Mouse (Mus musculus): ENCODE data around the gene Nol9. TPM values are rescaled to one million over a fixed set of nuclear protein-coding genes. Genes with fewer than 3 reads are reported as not detected.

The Nol9 gene
- 33.7 and 34.4 TPM in 2 replicates for polyA plus RNA-seq (2015; fragmentation: Nextera tagmentation; extraction: Ambion mirVana)

- Histone ChIP-seq H3K27me3 (no peaks in the 10 kb centered on the region), H3K36me3 (peaks cover 34% of the 10 kb centered on the region), H3K9me3 (no peaks in the 10 kb centered on the region), H3K4me2 (replicated peaks) (peak within 1 kb of the TSS; percentile 99), H3K27ac (no peak within 1 kb of the TSS), H3K9ac (peak within 1 kb of the TSS; percentile 95), H3K4me1 (peaks cover 21% of the 10 kb centered on the region), H3K4me3 (peak within 1 kb of the TSS; percentile 100)
- WGBS: under 1% methylated on average over 80 of the region's 86 CpGs
- peak; percentile 86 for ATAC-seq (ENCODE audit: low FRiP score, low read depth)
Observed at GRCm38 (mm10) chr4:152038985-152039830, at the start of gene Nol9. TSS of gene Nol9 (plus strand) at chr4:152039321.

DNA sequence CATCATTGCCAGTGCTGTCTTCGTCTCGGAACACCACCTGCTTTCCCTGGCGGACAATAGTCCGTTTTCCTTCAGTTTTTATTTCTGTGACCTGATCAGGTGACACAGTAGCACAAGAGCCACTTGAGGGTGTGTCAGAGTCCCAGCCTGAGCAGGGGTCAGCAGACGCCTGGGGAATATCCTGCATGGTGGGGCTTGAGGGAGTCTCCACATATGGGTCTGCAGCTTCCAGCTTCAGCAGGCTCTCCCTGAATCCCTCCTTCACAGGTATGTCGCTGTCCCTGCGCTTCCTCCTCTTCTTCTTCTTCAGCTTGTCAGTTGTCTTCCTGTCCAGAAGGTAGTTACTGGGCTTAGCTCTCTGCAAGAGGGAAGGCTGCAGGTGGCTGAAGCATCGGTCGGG is 47.0 kb upstream of the Nol9 start:
- ATAC-seq (ENCODE audit: low FRiP score, low read depth): no peak
- H3K36me3 ChIP-seq: peaks cover 37% of the 10 kb centered on the region
- peaks cover 35% of the 10 kb centered on the region for H3K4me1 ChIP-seq
- no peak overlapping the region for H3K9ac ChIP-seq
- no peaks in the 10 kb centered on the region for H3K27me3 ChIP-seq
- no peak overlapping the region for H3K4me3 ChIP-seq
- H3K27ac ChIP-seq: no peak overlapping the region
- 88% methylated on average over 9 of the region's 9 CpGs for WGBS
- H3K9me3 ChIP-seq: no peaks in the 10 kb centered on the region
- no peak overlapping the region for H3K4me2 ChIP-seq (replicated peaks)

- no peaks in the 10 kb centered on the region for H3K27me3 ChIP-seq
- H3K36me3 ChIP-seq: peaks cover 37% of the 10 kb centered on the region
- 80% methylated on average over 6 of the region's 6 CpGs for WGBS
- peak overlapping the region; percentile 87; the same call in 1 of the 2 replicates for H3K4me2 ChIP-seq (replicated peaks)
- H3K4me1 ChIP-seq: peaks cover 32% of the 10 kb centered on the region
- H3K4me3 ChIP-seq: peak overlapping the region; percentile 99; the same call in 1 of the 2 replicates
- peak overlapping the region; percentile 96; the same call in 1 of the 2 replicates for H3K9ac ChIP-seq
- no peak for ATAC-seq (ENCODE audit: low FRiP score, low read depth)
- H3K9me3 ChIP-seq: no peaks in the 10 kb centered on the region
- no peak overlapping the region for H3K27ac ChIP-seq
Observed at GRCm38 (mm10) chr4:151993035-151993434, 46.1 kb upstream of the Nol9 start.

- H3K9ac ChIP-seq: peak overlapping the region; percentile 96
- peak overlapping the region; percentile 87 for H3K4me2 ChIP-seq (replicated peaks)
- no peaks in the 10 kb centered on the region for H3K9me3 ChIP-seq
- peak overlapping the region; percentile 89 for H3K27ac ChIP-seq
- peaks cover 37% of the 10 kb centered on the region for H3K36me3 ChIP-seq
- no peak for ATAC-seq (ENCODE audit: low FRiP score, low read depth)
- H3K4me3 ChIP-seq: peak overlapping the region; percentile 99
- WGBS: under 1% methylated on average over 60 of the region's 61 CpGs
- H3K4me1 ChIP-seq: peaks cover 26% of the 10 kb centered on the region
- H3K27me3 ChIP-seq: no peaks in the 10 kb centered on the region
Observed at GRCm38 (mm10) chr4:151994228-151995171, 44.6 kb upstream of the Nol9 start.

DNA sequence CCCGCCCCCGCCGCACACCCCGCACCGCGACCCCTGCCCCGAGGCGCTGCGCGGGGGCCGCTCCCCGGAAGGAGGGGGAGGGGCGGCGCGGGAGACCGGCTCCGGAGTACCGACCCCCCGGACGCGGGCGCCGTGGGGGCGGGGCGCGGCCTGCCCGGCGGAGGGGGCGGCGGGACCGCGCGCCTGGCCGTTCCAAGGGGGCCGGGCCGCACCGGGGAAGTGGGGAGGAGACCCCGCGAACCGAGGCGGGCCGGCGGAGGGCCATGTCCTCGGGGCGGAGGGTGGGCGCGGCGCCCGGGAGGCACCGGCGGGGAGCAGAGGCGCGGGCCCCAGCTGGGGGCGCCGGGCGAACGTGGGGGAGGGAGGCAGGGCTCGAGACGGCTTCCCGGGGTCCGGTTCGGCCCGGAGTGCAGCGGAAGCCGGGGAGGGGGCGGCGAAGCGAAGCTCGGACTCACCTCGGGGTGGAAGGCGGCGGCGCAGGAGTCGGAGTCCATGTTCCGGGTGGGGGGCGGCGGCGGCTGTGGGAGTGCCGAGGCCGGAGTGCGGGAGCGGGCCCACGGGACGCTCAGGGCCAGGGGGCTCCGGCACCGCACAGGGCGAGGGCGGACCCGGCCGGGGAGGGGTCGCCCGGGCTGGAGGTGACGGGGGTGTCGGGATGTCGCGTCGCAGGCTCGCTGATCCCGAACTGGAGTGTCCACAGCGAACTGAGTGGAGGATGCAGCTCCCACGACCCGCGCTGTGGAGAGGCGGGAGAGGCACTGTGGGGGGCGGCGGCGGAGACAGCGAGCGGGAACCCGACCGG is 43.5 kb upstream of the Nol9 start:
- peak overlapping the region; percentile 99 for H3K4me3 ChIP-seq
- peak; percentile 0 for ATAC-seq (ENCODE audit: low FRiP score, low read depth)
- no peaks in the 10 kb centered on the region for H3K9me3 ChIP-seq
- no peaks in the 10 kb centered on the region for H3K27me3 ChIP-seq
- peaks cover 27% of the 10 kb centered on the region for H3K36me3 ChIP-seq
- WGBS: under 1% methylated on average over 78 of the region's 111 CpGs
- H3K4me2 ChIP-seq (replicated peaks): peak overlapping the region; percentile 87
- peak overlapping the region; percentile 89 for H3K27ac ChIP-seq
- H3K9ac ChIP-seq: peak overlapping the region; percentile 96
- H3K4me1 ChIP-seq: peaks cover 26% of the 10 kb centered on the region

GRCm38 (mm10) chr4:151996173-151996950 is 42.8 kb upstream of the Nol9 start, which contains the start of gene Phf13:
TSS of gene Phf13 (minus strand) at chr4:151996258.
- H3K4me3 ChIP-seq: peak within 1 kb of the TSS; percentile 99
- H3K27ac ChIP-seq: peak within 1 kb of the TSS; percentile 89
- peak within 1 kb of the TSS; percentile 96 for H3K9ac ChIP-seq
- peaks cover 20% of the 10 kb centered on the region for H3K36me3 ChIP-seq
- no peaks in the 10 kb centered on the region for H3K27me3 ChIP-seq
- H3K4me1 ChIP-seq: peaks cover 29% of the 10 kb centered on the region
- peak within 1 kb of the TSS; percentile 87 for H3K4me2 ChIP-seq (replicated peaks)
- H3K9me3 ChIP-seq: no peaks in the 10 kb centered on the region
- under 1% methylated on average over 90 of the region's 94 CpGs for WGBS
- peak; percentile 97 for ATAC-seq (ENCODE audit: low FRiP score, low read depth)

GRCm38 (mm10) chr4:151996951-151997222 is 42.2 kb upstream of the Nol9 start:
- Histone ChIP-seq H3K27me3 (no peaks in the 10 kb centered on the region), H3K4me1 (peaks cover 29% of the 10 kb centered on the region), H3K4me3 (peak overlapping the region; percentile 99), H3K4me2 (replicated peaks) (peak overlapping the region; percentile 69), H3K9ac (peak overlapping the region; percentile 82), H3K36me3 (peaks cover 14% of the 10 kb centered on the region), H3K9me3 (no peaks in the 10 kb centered on the region), H3K27ac (peak overlapping the region; percentile 79)
- no peak for ATAC-seq (ENCODE audit: low FRiP score, low read depth)
- 4% methylated on average over 13 of the region's 13 CpGs for WGBS

DNA sequence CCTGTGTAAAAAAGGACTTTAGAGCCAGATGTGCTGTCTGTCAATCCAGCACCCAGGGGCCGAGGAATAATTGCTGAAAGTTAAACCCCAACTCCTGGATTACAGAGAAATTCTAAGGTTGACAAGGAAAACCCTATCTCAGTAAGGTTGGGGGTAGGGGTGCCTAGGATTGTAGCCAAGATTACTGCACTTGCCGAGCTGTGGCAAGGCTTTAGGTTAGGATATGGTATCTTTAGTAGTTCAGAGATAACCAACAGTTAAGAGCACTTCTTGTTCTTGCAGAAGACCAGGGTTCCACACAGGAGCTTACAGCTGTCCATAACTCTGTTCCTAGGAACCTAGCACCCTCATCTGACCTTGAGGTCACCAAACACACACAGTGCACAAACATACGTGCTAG is 41.4 kb upstream of the Nol9 start:
- Histone ChIP-seq H3K4me1 (peaks cover 29% of the 10 kb centered on the region), H3K27ac (no peak overlapping the region), H3K4me3 (peak overlapping the region; percentile 99), H3K36me3 (peaks cover 6% of the 10 kb centered on the region), H3K9me3 (no peaks in the 10 kb centered on the region), H3K4me2 (replicated peaks) (peak overlapping the region; percentile 69), H3K27me3 (no peaks in the 10 kb centered on the region), H3K9ac (peak overlapping the region; percentile 82)
- ATAC-seq (ENCODE audit: low FRiP score, low read depth): no peak
- 69% methylated on average over 3 of the region's 3 CpGs for WGBS

GRCm38 (mm10) chr4:151999481-151999880 is 39.6 kb upstream of the Nol9 start:
- 78% methylated on average over 3 of the region's 3 CpGs for whole genome bisulfite sequencing
- Histone ChIP-seq H3K4me2 (replicated peaks) (no peak overlapping the region), H3K9ac (no peak overlapping the region), H3K27me3 (no peaks in the 10 kb centered on the region), H3K36me3 (no peaks in the 10 kb centered on the region), H3K4me3 (no peak overlapping the region), H3K4me1 (peaks cover 12% of the 10 kb centered on the region), H3K27ac (no peak overlapping the region), H3K9me3 (no peaks in the 10 kb centered on the region)
- ATAC-seq (ENCODE audit: low FRiP score, low read depth): no peak

GRCm38 (mm10) chr4:152000906-152001305 is 38.2 kb upstream of the Nol9 start:
- ATAC-seq (ENCODE audit: low FRiP score, low read depth): no peak
- Histone ChIP-seq H3K36me3 (no peaks in the 10 kb centered on the region), H3K9ac (no peak overlapping the region), H3K27me3 (no peaks in the 10 kb centered on the region), H3K4me1 (peaks cover 12% of the 10 kb centered on the region), H3K27ac (no peak overlapping the region), H3K4me3 (no peak overlapping the region), H3K4me2 (replicated peaks) (no peak overlapping the region), H3K9me3 (no peaks in the 10 kb centered on the region)
- 32% methylated on average over 4 of the region's 4 CpGs for WGBS

DNA sequence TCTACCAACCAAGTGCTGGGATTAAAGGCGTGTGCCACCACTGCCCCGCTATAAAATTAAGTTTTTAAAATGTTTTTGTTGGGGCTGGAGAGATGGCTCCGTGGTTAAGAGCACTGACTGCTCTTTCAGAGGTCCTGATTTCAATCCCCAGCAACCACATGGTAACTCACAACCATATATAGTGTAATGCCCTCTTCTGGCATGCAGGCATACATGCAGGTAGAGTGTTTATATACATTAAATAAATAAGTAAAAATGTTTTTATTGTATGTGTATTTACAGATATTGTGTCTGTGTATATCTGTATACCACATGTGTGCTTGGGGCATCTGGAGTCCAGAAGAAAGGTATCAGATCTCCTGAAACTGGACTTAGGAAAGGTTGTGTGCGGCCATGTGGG is 37.8 kb upstream of the Nol9 start:
- H3K27ac ChIP-seq: no peak overlapping the region
- no peak for ATAC-seq (ENCODE audit: low FRiP score, low read depth)
- H3K4me3 ChIP-seq: no peak overlapping the region
- peaks cover 12% of the 10 kb centered on the region for H3K4me1 ChIP-seq
- no peaks in the 10 kb centered on the region for H3K9me3 ChIP-seq
- H3K36me3 ChIP-seq: no peaks in the 10 kb centered on the region
- WGBS: 57% methylated on average over 4 of the region's 4 CpGs
- H3K9ac ChIP-seq: no peak overlapping the region
- no peaks in the 10 kb centered on the region for H3K27me3 ChIP-seq
- H3K4me2 ChIP-seq (replicated peaks): no peak overlapping the region
